Mouse (Mus musculus): ENCODE data around the gene Ccdc91. TPM values are rescaled to one million over a fixed set of nuclear protein-coding genes. Genes with fewer than 3 reads are reported as not detected.

Gene Ccdc91
- polyA plus RNA-seq, 1 experiment: 16.5 TPM

DNA sequence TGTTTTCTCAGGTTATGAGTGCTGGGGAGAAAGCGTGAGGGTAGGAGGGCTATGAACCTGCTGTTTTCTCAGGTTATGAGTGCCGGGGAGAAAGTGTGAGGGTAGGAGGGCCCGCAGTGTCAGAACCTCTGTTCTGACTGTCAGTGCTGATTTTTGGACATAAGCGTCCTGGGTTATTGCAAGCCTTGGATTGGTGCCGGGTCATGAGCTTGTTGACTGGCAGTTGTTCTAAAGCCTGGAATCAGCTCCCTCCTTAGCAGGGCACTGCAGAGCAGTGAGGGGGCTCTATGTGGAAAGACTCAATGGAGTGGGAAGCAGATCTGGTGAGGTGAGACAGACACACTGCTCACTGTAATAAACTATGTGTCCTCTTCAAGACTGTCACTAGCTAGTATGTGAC lies 5.5 kb downstream of the Ccdc91 start:
- no peaks in the 10 kb centered on the region for H3K27me3 ChIP-seq (ENCODE audit: control insufficient read depth, insufficient read depth, low read length, poor library complexity, severe bottlenecking)
- no peak overlapping the region for H3K9ac ChIP-seq (ENCODE audit: low read depth, poor library complexity, severe bottlenecking)
- H3K4me3 ChIP-seq (ENCODE audit: low read depth, low read length): no peak overlapping the region
- no peaks in the 10 kb centered on the region for H3K4me1 ChIP-seq (ENCODE audit: control insufficient read depth, insufficient read depth, low read length)
- H3K27ac ChIP-seq (ENCODE audit: insufficient read depth, low read length): no peak overlapping the region
- H3K36me3 ChIP-seq (ENCODE audit: control insufficient read depth, insufficient read depth, low read length, poor library complexity, severe bottlenecking): no peaks in the 10 kb centered on the region
- no peaks in the 10 kb centered on the region for H3K9me3 ChIP-seq (replicated peaks; ENCODE audit: control insufficient read depth, insufficient read depth, low read length, poor library complexity, severe bottlenecking)
- no peak for TF ChIP-seq EP300 (IDR thresholded peaks at IDR 0.05; ENCODE audit: insufficient read depth, low read depth, low read length)
- TF ChIP-seq CTCF (IDR thresholded peaks at IDR 0.05; ENCODE audit: low read depth, low read length): no peak
- no peak for TF ChIP-seq POLR2A (IDR thresholded peaks at IDR 0.05; ENCODE audit: insufficient read depth, low read length)

DNA sequence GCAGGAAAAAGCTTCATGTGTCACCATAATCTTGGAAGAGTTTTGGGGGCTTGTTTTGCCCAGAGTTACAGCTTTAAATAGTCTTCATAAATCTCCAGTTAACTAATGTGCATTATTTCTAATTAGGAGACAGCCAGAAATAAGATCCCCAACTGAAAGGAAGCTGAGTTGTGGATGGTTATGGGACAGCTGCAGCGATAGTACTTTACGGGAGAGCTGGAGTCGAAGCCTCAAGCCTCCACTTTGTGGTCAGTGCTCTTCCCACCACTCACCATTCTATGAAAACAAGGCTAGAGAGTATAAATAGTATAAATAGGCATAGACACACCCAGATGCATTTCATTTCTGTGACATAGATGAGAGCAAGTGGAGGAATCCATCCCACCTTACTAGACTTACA lies 14.5 kb downstream of the Ccdc91 start:
- no peaks in the 10 kb centered on the region for H3K36me3 ChIP-seq (ENCODE audit: control insufficient read depth, insufficient read depth, low read length, poor library complexity, severe bottlenecking)
- no peak overlapping the region for H3K27ac ChIP-seq (ENCODE audit: insufficient read depth, low read length)
- no peak overlapping the region for H3K9ac ChIP-seq (ENCODE audit: low read depth, poor library complexity, severe bottlenecking)
- TF ChIP-seq POLR2A (IDR thresholded peaks at IDR 0.05; ENCODE audit: insufficient read depth, low read length) (no peak), CTCF (IDR thresholded peaks at IDR 0.05; ENCODE audit: low read depth, low read length) (no peak), EP300 (IDR thresholded peaks at IDR 0.05; ENCODE audit: insufficient read depth, low read depth, low read length) (no peak)
- H3K4me1 ChIP-seq (ENCODE audit: control insufficient read depth, insufficient read depth, low read length): no peaks in the 10 kb centered on the region
- H3K27me3 ChIP-seq (ENCODE audit: control insufficient read depth, insufficient read depth, low read length, poor library complexity, severe bottlenecking): no peaks in the 10 kb centered on the region
- H3K9me3 ChIP-seq (replicated peaks; ENCODE audit: control insufficient read depth, insufficient read depth, low read length, poor library complexity, severe bottlenecking): no peaks in the 10 kb centered on the region
- no peak overlapping the region for H3K4me3 ChIP-seq (ENCODE audit: low read depth, low read length)

DNA sequence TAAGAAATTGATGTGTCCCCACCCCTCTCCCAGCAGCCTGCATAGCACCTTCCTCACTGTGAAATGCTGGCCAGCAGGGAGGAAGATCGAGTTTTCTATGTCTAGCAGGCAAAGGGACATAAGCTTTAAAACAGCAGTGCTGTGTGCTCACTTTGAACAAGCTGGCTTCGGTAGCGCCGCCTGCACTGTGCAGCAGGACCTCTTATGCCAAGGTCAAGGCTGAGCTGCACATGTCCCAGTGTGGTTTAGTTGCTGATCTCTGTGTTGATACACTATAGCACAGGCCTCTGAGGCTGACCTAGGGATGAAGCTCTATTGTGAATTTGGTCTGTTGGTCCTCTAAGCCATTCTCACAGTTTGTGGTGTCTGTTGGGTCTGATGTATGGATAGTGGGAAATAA lies 16.9 kb downstream of the Ccdc91 start:
- no peak for TF ChIP-seq POLR2A (IDR thresholded peaks at IDR 0.05; ENCODE audit: insufficient read depth, low read length)
- TF ChIP-seq EP300 (IDR thresholded peaks at IDR 0.05; ENCODE audit: insufficient read depth, low read depth, low read length): no peak
- no peak for TF ChIP-seq CTCF (IDR thresholded peaks at IDR 0.05; ENCODE audit: low read depth, low read length)

DNA sequence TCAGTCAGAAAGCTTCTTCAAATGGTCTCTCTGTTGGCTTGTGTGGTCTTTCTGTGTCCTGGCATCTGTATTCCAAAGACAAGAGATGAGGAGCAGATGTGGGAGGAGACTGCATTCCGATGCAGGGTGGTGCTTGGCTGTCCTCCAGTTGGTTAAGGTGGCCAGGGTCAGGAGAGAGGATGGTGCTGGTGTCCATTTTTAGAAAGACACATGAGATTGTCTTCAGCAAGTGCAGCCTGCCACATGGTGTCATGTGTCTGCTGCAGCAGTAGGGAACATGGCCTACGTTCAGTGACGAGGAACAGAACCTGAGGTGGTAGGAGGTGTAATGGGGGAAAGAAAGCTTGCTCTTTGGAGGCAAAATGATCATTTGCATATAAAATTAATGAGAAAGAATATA lies 25.8 kb downstream of the Ccdc91 start:
- no peak overlapping the region for H3K9ac ChIP-seq (ENCODE audit: low read depth, poor library complexity, severe bottlenecking)
- no peaks in the 10 kb centered on the region for H3K4me1 ChIP-seq (ENCODE audit: control insufficient read depth, insufficient read depth, low read length)
- H3K27me3 ChIP-seq (ENCODE audit: control insufficient read depth, insufficient read depth, low read length, poor library complexity, severe bottlenecking): no peaks in the 10 kb centered on the region
- TF ChIP-seq CTCF (IDR thresholded peaks at IDR 0.05; ENCODE audit: low read depth, low read length) (no peak), POLR2A (IDR thresholded peaks at IDR 0.05; ENCODE audit: insufficient read depth, low read length) (no peak), EP300 (IDR thresholded peaks at IDR 0.05; ENCODE audit: insufficient read depth, low read depth, low read length) (no peak)
- H3K9me3 ChIP-seq (replicated peaks; ENCODE audit: control insufficient read depth, insufficient read depth, low read length, poor library complexity, severe bottlenecking): no peaks in the 10 kb centered on the region
- H3K27ac ChIP-seq (ENCODE audit: insufficient read depth, low read length): no peak overlapping the region
- no peak overlapping the region for H3K4me3 ChIP-seq (ENCODE audit: low read depth, low read length)
- no peaks in the 10 kb centered on the region for H3K36me3 ChIP-seq (ENCODE audit: control insufficient read depth, insufficient read depth, low read length, poor library complexity, severe bottlenecking)

More for the DNA sequence above, 16.9 kb downstream of the Ccdc91 start:
- Histone ChIP-seq H3K27ac (ENCODE audit: insufficient read depth, low read length) (no peak overlapping the region), H3K9me3 (replicated peaks; ENCODE audit: control insufficient read depth, insufficient read depth, low read length, poor library complexity, severe bottlenecking) (no peaks in the 10 kb centered on the region), H3K4me1 (ENCODE audit: control insufficient read depth, insufficient read depth, low read length) (no peaks in the 10 kb centered on the region), H3K9ac (ENCODE audit: low read depth, poor library complexity, severe bottlenecking) (no peak overlapping the region), H3K4me3 (ENCODE audit: low read depth, low read length) (no peak overlapping the region), H3K36me3 (ENCODE audit: control insufficient read depth, insufficient read depth, low read length, poor library complexity, severe bottlenecking) (no peaks in the 10 kb centered on the region), H3K27me3 (ENCODE audit: control insufficient read depth, insufficient read depth, low read length, poor library complexity, severe bottlenecking) (no peaks in the 10 kb centered on the region)

DNA sequence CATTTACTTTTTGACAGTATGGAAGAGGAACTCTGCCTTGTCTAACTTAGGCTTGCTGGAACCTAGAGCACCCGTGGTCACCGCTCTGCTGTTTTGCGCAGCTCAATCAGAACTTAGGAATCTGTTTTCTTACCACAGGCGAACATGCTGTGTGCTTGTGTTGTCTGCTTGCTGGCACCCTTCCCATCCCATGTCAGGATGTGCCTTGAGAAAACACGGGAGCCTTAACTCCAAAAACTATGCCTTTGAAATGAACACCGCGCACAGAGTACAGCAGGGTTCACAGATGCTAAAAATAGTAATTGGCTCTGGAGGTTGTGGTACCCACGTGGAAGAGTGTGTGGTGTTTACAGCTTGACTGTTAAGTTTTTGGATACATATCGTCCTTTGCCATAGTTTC lies 30.4 kb downstream of the Ccdc91 start:
- H3K9me3 ChIP-seq (replicated peaks; ENCODE audit: control insufficient read depth, insufficient read depth, low read length, poor library complexity, severe bottlenecking): no peaks in the 10 kb centered on the region
- no peak overlapping the region for H3K27ac ChIP-seq (ENCODE audit: insufficient read depth, low read length)
- H3K4me3 ChIP-seq (ENCODE audit: low read depth, low read length): no peak overlapping the region
- H3K9ac ChIP-seq (ENCODE audit: low read depth, poor library complexity, severe bottlenecking): no peak overlapping the region
- no peak for TF ChIP-seq POLR2A (IDR thresholded peaks at IDR 0.05; ENCODE audit: insufficient read depth, low read length)
- TF ChIP-seq EP300 (IDR thresholded peaks at IDR 0.05; ENCODE audit: insufficient read depth, low read depth, low read length): no peak
- TF ChIP-seq CTCF (IDR thresholded peaks at IDR 0.05; ENCODE audit: low read depth, low read length): no peak
- H3K36me3 ChIP-seq (ENCODE audit: control insufficient read depth, insufficient read depth, low read length, poor library complexity, severe bottlenecking): no peaks in the 10 kb centered on the region
- no peaks in the 10 kb centered on the region for H3K27me3 ChIP-seq (ENCODE audit: control insufficient read depth, insufficient read depth, low read length, poor library complexity, severe bottlenecking)
- H3K4me1 ChIP-seq (ENCODE audit: control insufficient read depth, insufficient read depth, low read length): no peaks in the 10 kb centered on the region

DNA sequence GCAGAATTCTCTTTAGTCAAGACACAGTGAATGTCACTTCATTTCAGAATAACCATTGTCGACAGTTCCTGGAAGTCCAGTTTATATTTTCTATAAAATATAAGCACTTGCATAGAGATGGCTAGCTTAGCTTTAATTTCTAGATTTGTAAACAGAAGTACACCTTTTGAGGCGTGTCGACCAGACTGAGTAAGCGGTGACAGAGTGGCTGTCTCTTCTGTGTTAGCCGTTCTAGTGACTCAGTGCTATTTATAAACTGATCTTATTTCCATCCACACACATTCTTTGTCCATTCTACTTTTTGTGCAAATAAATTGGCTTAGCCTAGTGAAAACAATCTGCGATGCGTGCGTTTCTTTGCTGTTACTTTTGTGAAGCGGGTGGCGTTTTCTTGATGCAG lies 30.9 kb downstream of the Ccdc91 start:
- no peaks in the 10 kb centered on the region for H3K27me3 ChIP-seq (ENCODE audit: control insufficient read depth, insufficient read depth, low read length, poor library complexity, severe bottlenecking)
- no peak overlapping the region for H3K27ac ChIP-seq (ENCODE audit: insufficient read depth, low read length)
- no peaks in the 10 kb centered on the region for H3K9me3 ChIP-seq (replicated peaks; ENCODE audit: control insufficient read depth, insufficient read depth, low read length, poor library complexity, severe bottlenecking)
- no peak overlapping the region for H3K9ac ChIP-seq (ENCODE audit: low read depth, poor library complexity, severe bottlenecking)
- no peaks in the 10 kb centered on the region for H3K36me3 ChIP-seq (ENCODE audit: control insufficient read depth, insufficient read depth, low read length, poor library complexity, severe bottlenecking)
- TF ChIP-seq EP300 (IDR thresholded peaks at IDR 0.05; ENCODE audit: insufficient read depth, low read depth, low read length) (no peak), POLR2A (IDR thresholded peaks at IDR 0.05; ENCODE audit: insufficient read depth, low read length) (no peak), CTCF (IDR thresholded peaks at IDR 0.05; ENCODE audit: low read depth, low read length) (no peak)
- H3K4me3 ChIP-seq (ENCODE audit: low read depth, low read length): no peak overlapping the region
- H3K4me1 ChIP-seq (ENCODE audit: control insufficient read depth, insufficient read depth, low read length): no peaks in the 10 kb centered on the region

Data from ES-Bruce4 (cell line).